Mouse (Mus musculus) spleen, postnatal 10 days (tissue): ENCODE results near the gene Ttll5.

Experiments used
- DNase-seq, 2 experiments: peaks; one replicate each; pipeline ENCODE4 v3.0.0; 2021 to 2022; ENCODE audit warnings: low spot score in 2 of 2

Gene Ttll5

GRCm38 (mm10) chr12:85928513-85928912, 104.1 kb downstream of the Ttll5 start:
- no peak for DNase-seq

- no peak for DNase-seq
Measured at GRCm38 (mm10) chr12:85929711-85930110, 105.3 kb downstream of the Ttll5 start.

- DNase-seq = no peak
Measured at GRCm38 (mm10) chr12:85930713-85931112, 106.3 kb downstream of the Ttll5 start.

- no peak for DNase-seq
Measured at GRCm38 (mm10) chr12:85933241-85933640, 108.8 kb downstream of the Ttll5 start.

GRCm38 (mm10) chr12:85937384-85937783, 112.9 kb downstream of the Ttll5 start:
- no peak for DNase-seq

- DNase-seq = no peak
Measured at GRCm38 (mm10) chr12:85943456-85943855, 119.0 kb downstream of the Ttll5 start.

- no peak for DNase-seq
Measured at GRCm38 (mm10) chr12:85944419-85944818, 120.0 kb downstream of the Ttll5 start.

GRCm38 (mm10) chr12:85947161-85947560, 122.7 kb downstream of the Ttll5 start:
- no peak for DNase-seq

- DNase-seq = no peak
Measured at GRCm38 (mm10) chr12:85949667-85950066, 125.2 kb downstream of the Ttll5 start.

GRCm38 (mm10) chr12:85950371-85950770, 125.9 kb downstream of the Ttll5 start:
- no peak for DNase-seq

GRCm38 (mm10) chr12:85951036-85951435, 126.6 kb downstream of the Ttll5 start:
- DNase-seq = no peak

- no peak for DNase-seq
Measured at GRCm38 (mm10) chr12:85951822-85952221, 127.4 kb downstream of the Ttll5 start.

GRCm38 (mm10) chr12:85952349-85952748, 127.9 kb downstream of the Ttll5 start:
- no peak for DNase-seq

- DNase-seq = peak in 1 of 2 experiments; percentile 43
Measured at GRCm38 (mm10) chr12:85954167-85954566, 129.7 kb downstream of the Ttll5 start.

GRCm38 (mm10) chr12:85955062-85955461, 130.6 kb downstream of the Ttll5 start:
- DNase-seq = no peak

- no peak for DNase-seq
Measured at GRCm38 (mm10) chr12:85955690-85956089, 131.2 kb downstream of the Ttll5 start.

- no peak for DNase-seq
Measured at GRCm38 (mm10) chr12:85956251-85956650, 131.8 kb downstream of the Ttll5 start.

GRCm38 (mm10) chr12:85958460-85958859, 134.0 kb downstream of the Ttll5 start:
- DNase-seq = no peak

- no peak for DNase-seq
Measured at GRCm38 (mm10) chr12:85959822-85960501, 135.5 kb downstream of the Ttll5 start.

- DNase-seq = no peak
Measured at GRCm38 (mm10) chr12:85960699-85961098, 136.2 kb downstream of the Ttll5 start.

- DNase-seq = no peak
Measured at GRCm38 (mm10) chr12:85963160-85963559, 138.7 kb downstream of the Ttll5 start.

GRCm38 (mm10) chr12:85963699-85964098, 139.2 kb downstream of the Ttll5 start:
- DNase-seq = peak in 1 of 2 experiments; percentile 58

GRCm38 (mm10) chr12:85964436-85964835, 140.0 kb downstream of the Ttll5 start:
- DNase-seq = peak in 1 of 2 experiments; percentile 47

GRCm38 (mm10) chr12:85967812-85968211, 143.4 kb downstream of the Ttll5 start:
- no peak for DNase-seq
